Mouse (Mus musculus) G1E (cell line): ENCODE measurements around the gene Chml. TPM values are rescaled to one million over a fixed set of nuclear protein-coding genes. Genes with fewer than 3 reads are reported as not detected.

Experiments used
- ATAC-seq: 2 replicates; pipeline ENCODE4 v1.8.0; 2016; ENCODE audit warnings: mild to moderate bottlenecking; ENCODE audit not compliant: insufficient number of reproducible peaks, poor library complexity, low FRiP score, severe bottlenecking; ENCODE audit errors: extremely low read depth
- DNase-seq: peaks from one replicate; pipeline ENCODE4 v3.0.0; 2012; ENCODE audit warnings: low spot score
- H3K27me3 ChIP-seq: 2 replicates; pipeline ENCODE4 v1.6.1; 2012; ENCODE audit warnings: mild to moderate bottlenecking, low read length, inconsistent platforms; ENCODE audit not compliant: insufficient read depth
- H3K36me3 ChIP-seq: replicated peaks from 2 replicates; pipeline ENCODE3; 2012; ENCODE audit warnings: mild to moderate bottlenecking, inconsistent platforms
- H3K4me1 ChIP-seq: 2 replicates; pipeline ENCODE4 v1.6.1; 2012; ENCODE audit warnings: low read depth, low read length, inconsistent platforms, mixed read lengths; ENCODE audit not compliant: insufficient read depth
- H3K4me3 ChIP-seq: 2 replicates; pipeline ENCODE4 v1.5.1; 2012; ENCODE audit warnings: low read depth, mild to moderate bottlenecking, inconsistent platforms, low read length, moderate library complexity, mixed read lengths
- H3K9me3 ChIP-seq: replicated peaks from 2 replicates; pipeline ENCODE4 v1.6.1; 2012; ENCODE audit warnings: inconsistent platforms
- CTCF ChIP-seq: IDR thresholded peaks from 2 replicates; pipeline ENCODE4 v1.5.1; 2012; ENCODE audit warnings: low read depth, low read length, inconsistent platforms, mixed read lengths
- GATA1 ChIP-seq: IDR thresholded peaks from 2 replicates; pipeline ENCODE4 v1.6.1; 2012; ENCODE audit warnings: borderline replicate concordance, low read length, inconsistent platforms, mixed read lengths
- GATA2 ChIP-seq: IDR thresholded peaks from 2 replicates; pipeline ENCODE4 v1.6.1; 2012; ENCODE audit warnings: low read depth, low read length, inconsistent platforms, borderline replicate concordance
- POLR2AphosphoS5 ChIP-seq: IDR thresholded peaks from 2 replicates; pipeline ENCODE4 v1.6.1; 2012; ENCODE audit warnings: low read depth, low read length, inconsistent platforms; ENCODE audit not compliant: insufficient replicate concordance
- TAL1 ChIP-seq: conservative IDR thresholded peaks from 2 replicates; pipeline ENCODE4 v1.6.1; 2012; ENCODE audit warnings: low read depth, low read length, inconsistent platforms, mixed read lengths
- polyA plus RNA-seq: library from polyadenylated mRNA; stranded (reverse); fragments of >175 nt; gene quantifications from 2 replicates; pipeline ENCODE4 v1.2.3, GENCODE M21; 2012
- total RNA-seq, 2 experiments: library from RNA; stranded (forward) in 1 of 2; stranded (reverse) in 1 of 2; fragments of 200-1000 nt in 1 of 2; fragments of >200 nt in 1 of 2; fragmentation: Nextera tagmentation in 1 of 2; gene quantifications; 2 replicates each; pipeline ENCODE4 v1.2.3; 2014 to 2017

Gene Chml
- total and polyA plus RNA-seq, 3 experiments = 15.6 to 21.7 (median 17.8) TPM

- no peak for DNase-seq
- Histone ChIP-seq H3K27me3 (no peaks in the 10 kb centered on the region), H3K4me3 (no peak overlapping the region), H3K4me1 (no peaks in the 10 kb centered on the region), H3K9me3 (no peaks in the 10 kb centered on the region), H3K36me3 (no peaks in the 10 kb centered on the region)
- ATAC-seq = no peak
- no peak for TF ChIP-seq POLR2AphosphoS5
- no peak for TF ChIP-seq TAL1
- TF ChIP-seq GATA2 = no peak
- TF ChIP-seq GATA1 = no peak
- no peak for TF ChIP-seq CTCF
These were observed 52.1 kb downstream of the Chml start for GRCm38 (mm10) chr1:175640435-175641150.

GRCm38 (mm10) chr1:175639072-175639471, 53.6 kb downstream of the Chml start:
- no peaks in the 10 kb centered on the region for H3K4me1 ChIP-seq
- no peaks in the 10 kb centered on the region for H3K9me3 ChIP-seq
- TF ChIP-seq POLR2AphosphoS5 (no peak), TAL1 (no peak), GATA2 (no peak), GATA1 (no peak), CTCF (no peak)
- ATAC-seq (no peak), DNase-seq (no peak)
- H3K27me3 ChIP-seq = no peaks in the 10 kb centered on the region
- no peak overlapping the region for H3K4me3 ChIP-seq
- H3K36me3 ChIP-seq = no peaks in the 10 kb centered on the region

GRCm38 (mm10) chr1:175637677-175638076, 55.0 kb downstream of the Chml start:
- ATAC-seq (no peak), DNase-seq (no peak)
- H3K4me1 ChIP-seq = no peaks in the 10 kb centered on the region; the same call in 1 of the 2 replicates
- H3K27me3 ChIP-seq = no peaks in the 10 kb centered on the region
- no peak for TF ChIP-seq TAL1
- TF ChIP-seq CTCF = no peak
- no peak for TF ChIP-seq GATA1
- no peak for TF ChIP-seq POLR2AphosphoS5
- TF ChIP-seq GATA2 = no peak
- H3K9me3 ChIP-seq = no peaks in the 10 kb centered on the region
- no peaks in the 10 kb centered on the region for H3K36me3 ChIP-seq
- no peak overlapping the region for H3K4me3 ChIP-seq

GRCm38 (mm10) chr1:175632470-175632869, 60.2 kb downstream of the Chml start:
- Histone ChIP-seq H3K9me3 (no peaks in the 10 kb centered on the region), H3K27me3 (no peaks in the 10 kb centered on the region), H3K4me1 (peaks cover 9% of the 10 kb centered on the region; the same call in 1 of the 2 replicates), H3K4me3 (no peak overlapping the region), H3K36me3 (no peaks in the 10 kb centered on the region)
- ATAC-seq (no peak), DNase-seq (no peak)
- TF ChIP-seq CTCF = no peak
- TF ChIP-seq POLR2AphosphoS5 = no peak
- no peak for TF ChIP-seq TAL1
- no peak for TF ChIP-seq GATA2
- no peak for TF ChIP-seq GATA1

Other genes starting within 250 kb of the Chml start
- not detected in 2 replicates for gene Rgs7, start 200.4 kb downstream of the Chml start, total RNA-seq (2014; fragmentation: Nextera tagmentation)
- 0.05 and 0.12 TPM in 2 replicates for gene Rgs7, start 200.4 kb downstream of the Chml start, total RNA-seq (2017)
- not detected in 2 replicates for gene Rgs7, start 200.4 kb downstream of the Chml start, polyA plus RNA-seq
- not detected in 2 replicates for gene Kmo, start 72.5 kb downstream of the Chml start, total RNA-seq (2014; fragmentation: Nextera tagmentation)
- 0.17 TPM in 1 of 2 replicates, not detected in the other for gene Kmo, start 72.5 kb downstream of the Chml start, total RNA-seq (2017)
- not detected in 2 replicates for gene Kmo, start 72.5 kb downstream of the Chml start, polyA plus RNA-seq
- gene Fh1, start 67.3 kb downstream of the Chml start, total RNA-seq (2014; fragmentation: Nextera tagmentation) = 38.9 and 47.1 TPM in 2 replicates
- 160 and 162 TPM in 2 replicates for gene Fh1, start 67.3 kb downstream of the Chml start, total RNA-seq (2017)
- 20.8 and 22.8 TPM in 2 replicates for gene Fh1, start 67.3 kb downstream of the Chml start, polyA plus RNA-seq
- not detected in 2 replicates for gene Opn3, start 125 bp downstream of the Chml start, total RNA-seq (2014; fragmentation: Nextera tagmentation)
- 0.17 and 0.27 TPM in 2 replicates for gene Opn3, start 125 bp downstream of the Chml start, total RNA-seq (2017)
- 0.64 and 0.98 TPM in 2 replicates for gene Opn3, start 125 bp downstream of the Chml start, polyA plus RNA-seq
- gene Wdr64, start 5.7 kb upstream of the Chml start, total RNA-seq (2014; fragmentation: Nextera tagmentation) = not detected in 2 replicates
- 0.05 TPM in 1 of 2 replicates, not detected in the other for gene Wdr64, start 5.7 kb upstream of the Chml start, total RNA-seq (2017)
- not detected in 2 replicates for gene Wdr64, start 5.7 kb upstream of the Chml start, polyA plus RNA-seq
- gene Exo1, start 187.7 kb upstream of the Chml start, total RNA-seq (2014; fragmentation: Nextera tagmentation) = 53.2 and 54.9 TPM in 2 replicates
- 49.5 and 59.3 TPM in 2 replicates for gene Exo1, start 187.7 kb upstream of the Chml start, total RNA-seq (2017)
- gene Exo1, start 187.7 kb upstream of the Chml start, polyA plus RNA-seq = 2.6 and 2.7 TPM in 2 replicates
- not detected in 2 replicates for gene Gm38100, start 227.4 kb upstream of the Chml start, total RNA-seq (2014; fragmentation: Nextera tagmentation)
- 0.55 TPM in 1 of 2 replicates, not detected in the other for gene Gm38100, start 227.4 kb upstream of the Chml start, total RNA-seq (2017)
- gene Gm38100, start 227.4 kb upstream of the Chml start, polyA plus RNA-seq = not detected in 2 replicates